Mouse (Mus musculus): ENCODE results near the gene Bcl7b. TPM values are rescaled to one million over a fixed set of nuclear protein-coding genes. Genes with fewer than 3 reads are reported as not detected.

Bcl7b gene
- polyA plus RNA-seq, 2 experiments: 20.6 to 46.2 TPM

DNA sequence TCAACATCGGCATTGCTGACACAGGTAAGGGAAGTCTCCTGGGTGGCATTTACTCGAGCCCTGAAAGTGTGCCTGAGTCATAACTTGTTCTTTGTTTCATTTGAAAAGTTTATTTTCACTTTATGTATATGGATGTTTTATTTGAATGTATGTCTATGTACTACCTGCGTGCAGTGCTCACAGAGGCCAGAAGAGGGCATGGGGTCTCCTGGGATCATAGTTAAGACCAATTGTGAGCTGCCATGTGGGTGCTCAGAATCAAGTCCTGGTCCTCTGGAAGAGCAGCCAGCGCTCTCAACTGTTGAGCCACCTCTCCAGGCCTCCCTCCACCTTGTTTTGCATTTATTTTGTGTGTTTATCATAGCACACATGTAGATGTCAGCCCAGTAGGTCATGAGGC lies 11.6 kb upstream of the Bcl7b start:
- no peak for DNase-seq (ENCODE audit: low spot score)
- Histone ChIP-seq H3K9ac (ENCODE audit: low read depth, low read length, severe bottlenecking) (no peak overlapping the region), H3K4me2 (replicated peaks; ENCODE audit: low read depth, low read length, severe bottlenecking) (no peak overlapping the region), H3K36me3 (ENCODE audit: control insufficient read depth, insufficient read depth, low read length) (peaks cover 87% of the 10 kb centered on the region), H3K9me3 (ENCODE audit: control insufficient read depth, low read length) (no peaks in the 10 kb centered on the region), H3K27me3 (ENCODE audit: control insufficient read depth, insufficient read depth, low read length) (no peaks in the 10 kb centered on the region), H3K27ac (replicated peaks; ENCODE audit: low read depth, low read length) (no peak overlapping the region), H3K4me1 (ENCODE audit: control insufficient read depth, insufficient read depth, low read length) (no peaks in the 10 kb centered on the region), H3K4me3 (replicated peaks; ENCODE audit: low read length) (no peak overlapping the region)
- ATAC-seq (ENCODE audit: low FRiP score, low read depth): no peak
- WGBS: 98% methylated on average over 4 of the region's 4 CpGs
- no peak for TF ChIP-seq POLR2A (IDR thresholded peaks at IDR 0.05; ENCODE audit: borderline replicate concordance, extremely low read depth, insufficient read depth, insufficient read length)

DNA sequence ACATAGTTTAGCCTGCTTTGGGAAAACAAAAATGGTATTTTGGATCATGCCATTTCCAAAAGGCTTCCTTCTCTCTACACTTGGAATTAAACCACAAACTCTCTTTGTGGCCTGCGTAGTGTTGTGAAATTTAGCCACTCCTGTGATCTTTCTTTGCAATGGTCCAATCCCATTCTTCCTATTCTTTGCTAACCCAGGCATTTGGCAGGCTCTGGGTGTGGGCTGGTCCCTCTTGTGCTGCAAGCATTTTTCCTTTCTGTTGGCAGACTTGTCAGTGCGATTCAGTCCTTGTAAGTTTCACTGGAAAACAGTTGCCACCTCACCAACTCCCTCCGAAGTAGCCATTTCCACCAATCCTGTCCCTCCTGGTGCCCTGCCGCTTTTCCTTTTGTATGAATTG lies 6.9 kb upstream of the Bcl7b start:
- Histone ChIP-seq H3K27ac (replicated peaks; ENCODE audit: low read depth, low read length) (no peak overlapping the region), H3K9me3 (ENCODE audit: control insufficient read depth, low read length) (no peaks in the 10 kb centered on the region), H3K36me3 (ENCODE audit: control insufficient read depth, insufficient read depth, low read length) (peaks cover 69% of the 10 kb centered on the region), H3K4me3 (replicated peaks; ENCODE audit: low read length) (no peak overlapping the region), H3K4me2 (replicated peaks; ENCODE audit: low read depth, low read length, severe bottlenecking) (no peak overlapping the region), H3K4me1 (ENCODE audit: control insufficient read depth, insufficient read depth, low read length) (no peaks in the 10 kb centered on the region), H3K27me3 (ENCODE audit: control insufficient read depth, insufficient read depth, low read length) (no peaks in the 10 kb centered on the region), H3K9ac (ENCODE audit: low read depth, low read length, severe bottlenecking) (no peak overlapping the region)
- ATAC-seq (ENCODE audit: low FRiP score, low read depth) (no peak), DNase-seq (ENCODE audit: low spot score) (no peak)
- WGBS: 95% methylated on average over 4 of the region's 4 CpGs
- no peak for TF ChIP-seq POLR2A (IDR thresholded peaks at IDR 0.05; ENCODE audit: borderline replicate concordance, extremely low read depth, insufficient read depth, insufficient read length)

DNA sequence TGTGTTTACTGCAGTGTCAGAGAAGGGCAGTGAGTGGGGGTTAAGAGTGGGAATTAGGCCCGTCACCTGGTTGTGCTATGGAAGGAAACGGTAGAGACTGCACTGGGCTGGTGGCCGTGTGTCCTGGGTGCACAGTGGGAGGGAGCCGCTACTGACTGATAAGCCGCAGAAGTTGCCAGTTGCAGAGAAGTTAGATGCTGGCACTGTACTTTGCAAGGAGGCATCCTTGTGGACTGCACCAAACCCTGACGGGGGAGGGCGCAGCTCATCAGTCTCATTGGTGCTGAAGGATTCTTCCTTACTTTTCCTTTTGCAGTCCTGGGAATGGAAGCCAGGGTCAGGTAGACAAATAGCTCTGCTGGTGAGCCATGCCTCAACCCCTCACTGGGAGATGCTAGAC lies 6.4 kb upstream of the Bcl7b start:
- Histone ChIP-seq H3K27me3 (ENCODE audit: control insufficient read depth, insufficient read depth, low read length) (no peaks in the 10 kb centered on the region), H3K9ac (ENCODE audit: low read depth, low read length, severe bottlenecking) (no peak overlapping the region), H3K4me2 (replicated peaks; ENCODE audit: low read depth, low read length, severe bottlenecking) (no peak overlapping the region), H3K36me3 (ENCODE audit: control insufficient read depth, insufficient read depth, low read length) (peaks cover 64% of the 10 kb centered on the region), H3K27ac (replicated peaks; ENCODE audit: low read depth, low read length) (no peak overlapping the region), H3K4me1 (ENCODE audit: control insufficient read depth, insufficient read depth, low read length) (no peaks in the 10 kb centered on the region), H3K9me3 (ENCODE audit: control insufficient read depth, low read length) (no peaks in the 10 kb centered on the region), H3K4me3 (replicated peaks; ENCODE audit: low read length) (no peak overlapping the region)
- DNase-seq (ENCODE audit: low spot score) (no peak), ATAC-seq (ENCODE audit: low FRiP score, low read depth) (no peak)
- TF ChIP-seq POLR2A (IDR thresholded peaks at IDR 0.05; ENCODE audit: borderline replicate concordance, extremely low read depth, insufficient read depth, insufficient read length): no peak
- WGBS: 93% methylated on average over 7 of the region's 7 CpGs

DNA sequence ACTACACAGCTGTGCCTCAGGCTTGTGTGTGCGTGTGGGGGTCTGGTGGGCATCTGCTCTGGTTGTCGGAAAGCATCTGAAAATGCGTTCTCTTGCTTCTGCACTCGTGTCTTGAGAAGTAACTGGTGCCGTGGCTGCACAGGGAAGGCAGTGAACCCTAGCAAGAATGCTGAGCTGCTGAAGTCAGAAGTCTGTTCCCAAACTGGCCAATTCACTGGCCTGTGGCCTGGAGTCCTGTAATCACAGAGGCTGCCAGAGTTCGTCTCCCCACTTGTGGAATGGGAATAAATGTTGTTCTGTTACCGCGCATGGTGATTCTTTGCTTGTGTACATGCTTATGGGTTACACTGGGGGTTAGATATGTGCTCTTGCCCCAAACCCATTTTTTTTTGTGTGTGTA lies 5.7 kb upstream of the Bcl7b start:
- Histone ChIP-seq H3K27me3 (ENCODE audit: control insufficient read depth, insufficient read depth, low read length) (no peaks in the 10 kb centered on the region), H3K4me1 (ENCODE audit: control insufficient read depth, insufficient read depth, low read length) (no peaks in the 10 kb centered on the region), H3K9me3 (ENCODE audit: control insufficient read depth, low read length) (no peaks in the 10 kb centered on the region), H3K4me2 (replicated peaks; ENCODE audit: low read depth, low read length, severe bottlenecking) (no peak overlapping the region), H3K4me3 (replicated peaks; ENCODE audit: low read length) (no peak overlapping the region), H3K9ac (ENCODE audit: low read depth, low read length, severe bottlenecking) (no peak overlapping the region), H3K36me3 (ENCODE audit: control insufficient read depth, insufficient read depth, low read length) (peaks cover 57% of the 10 kb centered on the region), H3K27ac (replicated peaks; ENCODE audit: low read depth, low read length) (no peak overlapping the region)
- 95% methylated on average over 8 of the region's 8 CpGs for WGBS
- TF ChIP-seq POLR2A (IDR thresholded peaks at IDR 0.05; ENCODE audit: borderline replicate concordance, extremely low read depth, insufficient read depth, insufficient read length): no peak
- DNase-seq (ENCODE audit: low spot score): no peak
- no peak for ATAC-seq (ENCODE audit: low FRiP score, low read depth)

- Histone ChIP-seq H3K4me2 (replicated peaks; ENCODE audit: low read depth, low read length, severe bottlenecking) (no peak overlapping the region), H3K4me1 (ENCODE audit: control insufficient read depth, insufficient read depth, low read length) (peaks cover 2% of the 10 kb centered on the region; the same call in 1 of the 2 replicates), H3K9me3 (ENCODE audit: control insufficient read depth, low read length) (no peaks in the 10 kb centered on the region), H3K9ac (ENCODE audit: low read depth, low read length, severe bottlenecking) (no peak overlapping the region), H3K27ac (replicated peaks; ENCODE audit: low read depth, low read length) (no peak overlapping the region), H3K4me3 (replicated peaks; ENCODE audit: low read length) (no peak overlapping the region), H3K36me3 (ENCODE audit: control insufficient read depth, insufficient read depth, low read length) (peaks cover 53% of the 10 kb centered on the region), H3K27me3 (ENCODE audit: control insufficient read depth, insufficient read depth, low read length) (no peaks in the 10 kb centered on the region)
- WGBS: 89% methylated on average over 6 of the region's 6 CpGs
- no peak for DNase-seq (ENCODE audit: low spot score)
- ATAC-seq (ENCODE audit: low FRiP score, low read depth): no peak
- no peak for TF ChIP-seq POLR2A (IDR thresholded peaks at IDR 0.05; ENCODE audit: borderline replicate concordance, extremely low read depth, insufficient read depth, insufficient read length)
Measured at GRCm38 (mm10) chr5:135162821-135163220, 5.3 kb upstream of the Bcl7b start.

- no peak for TF ChIP-seq POLR2A (IDR thresholded peaks at IDR 0.05; ENCODE audit: borderline replicate concordance, extremely low read depth, insufficient read depth, insufficient read length)
- H3K9ac ChIP-seq (ENCODE audit: low read depth, low read length, severe bottlenecking): no peak overlapping the region
- H3K27ac ChIP-seq (replicated peaks; ENCODE audit: low read depth, low read length): no peak overlapping the region
- H3K4me1 ChIP-seq (ENCODE audit: control insufficient read depth, insufficient read depth, low read length): peaks cover 10% of the 10 kb centered on the region
- H3K27me3 ChIP-seq (ENCODE audit: control insufficient read depth, insufficient read depth, low read length): no peaks in the 10 kb centered on the region
- H3K4me2 ChIP-seq (replicated peaks; ENCODE audit: low read depth, low read length, severe bottlenecking): no peak overlapping the region
- ATAC-seq (ENCODE audit: low FRiP score, low read depth): no peak
- H3K36me3 ChIP-seq (ENCODE audit: control insufficient read depth, insufficient read depth, low read length): peaks cover 20% of the 10 kb centered on the region
- no peak for DNase-seq (ENCODE audit: low spot score)
- 83% methylated on average over 4 of the region's 4 CpGs for WGBS
- no peaks in the 10 kb centered on the region for H3K9me3 ChIP-seq (ENCODE audit: control insufficient read depth, low read length)
- no peak overlapping the region for H3K4me3 ChIP-seq (replicated peaks; ENCODE audit: low read length)
Measured at GRCm38 (mm10) chr5:135166909-135167308, 1.2 kb upstream of the Bcl7b start.

Data from limb, embryonic 14.5 days (tissue).